Mouse (Mus musculus) heart, embryonic 15.5 days (tissue): ENCODE results near the gene Med9. TPM values are rescaled to one million over a fixed set of nuclear protein-coding genes. Genes with fewer than 3 reads are reported as not detected.

Experiments used
- ATAC-seq: fragments of 200-750 bp; cut with Nextera tagmentation; replicated peaks from 2 replicates; pipeline ENCODE4 v1.8.0; 2017; ENCODE audit warnings: low read depth, moderate TSS enrichment; ENCODE audit not compliant: insufficient number of reproducible peaks, insufficient read depth, low FRiP score
- H3K27ac ChIP-seq: fragments of 300-500 bp; sonication (generic); 2 replicates; pipeline ENCODE4 v1.5.1; 2015; ENCODE audit warnings: mild to moderate bottlenecking, inconsistent platforms
- H3K27me3 ChIP-seq: fragments of 300-500 bp; sonication (generic); 2 replicates; pipeline ENCODE4 v1.6.1; 2015; ENCODE audit warnings: inconsistent platforms
- H3K36me3 ChIP-seq: fragments of 300-500 bp; sonication (generic); 2 replicates; pipeline ENCODE4 v1.6.1; 2015; ENCODE audit warnings: mild to moderate bottlenecking, inconsistent platforms
- H3K4me1 ChIP-seq: fragments of 300-500 bp; sonication (generic); replicated peaks from 2 replicates; pipeline ENCODE4 v1.6.1; 2015; ENCODE audit warnings: inconsistent platforms
- H3K4me2 ChIP-seq: fragments of 300-500 bp; sonication (generic); 2 replicates; pipeline ENCODE4 v1.6.1; 2015; ENCODE audit warnings: inconsistent platforms, mild to moderate bottlenecking, moderate library complexity
- H3K4me3 ChIP-seq: fragments of 300-500 bp; sonication (generic); 2 replicates; pipeline ENCODE4 v1.5.1; 2015; ENCODE audit warnings: mild to moderate bottlenecking, inconsistent platforms
- H3K9ac ChIP-seq: fragments of 300-500 bp; sonication (generic); 2 replicates; pipeline ENCODE4 v1.6.1; 2015; ENCODE audit warnings: mild to moderate bottlenecking, inconsistent platforms
- H3K9me3 ChIP-seq: fragments of 300-500 bp; sonication (generic); replicated peaks from 2 replicates; pipeline ENCODE4 v1.6.1; 2016; ENCODE audit warnings: inconsistent platforms
- WGBS: fragments of 180-500 bp; shearing (Covaris S2); methylation state at CpG from one replicate; pipeline ENCODE4 v1.1.7; 2015; ENCODE audit warnings: mixed read lengths; 5-methylcytosine and 5-hydroxymethylcytosine counted together
- polyA plus RNA-seq: library from polyadenylated mRNA; unstranded; fragments of >200 nt; fragmentation: Nextera tagmentation; extraction: Ambion mirVana; gene quantifications from 2 replicates; pipeline ENCODE4 v1.2.1, GENCODE M21; 2015

The Med9 gene
- polyA plus RNA-seq, 1 experiment from 2014 or later = 40.0 TPM

DNA sequence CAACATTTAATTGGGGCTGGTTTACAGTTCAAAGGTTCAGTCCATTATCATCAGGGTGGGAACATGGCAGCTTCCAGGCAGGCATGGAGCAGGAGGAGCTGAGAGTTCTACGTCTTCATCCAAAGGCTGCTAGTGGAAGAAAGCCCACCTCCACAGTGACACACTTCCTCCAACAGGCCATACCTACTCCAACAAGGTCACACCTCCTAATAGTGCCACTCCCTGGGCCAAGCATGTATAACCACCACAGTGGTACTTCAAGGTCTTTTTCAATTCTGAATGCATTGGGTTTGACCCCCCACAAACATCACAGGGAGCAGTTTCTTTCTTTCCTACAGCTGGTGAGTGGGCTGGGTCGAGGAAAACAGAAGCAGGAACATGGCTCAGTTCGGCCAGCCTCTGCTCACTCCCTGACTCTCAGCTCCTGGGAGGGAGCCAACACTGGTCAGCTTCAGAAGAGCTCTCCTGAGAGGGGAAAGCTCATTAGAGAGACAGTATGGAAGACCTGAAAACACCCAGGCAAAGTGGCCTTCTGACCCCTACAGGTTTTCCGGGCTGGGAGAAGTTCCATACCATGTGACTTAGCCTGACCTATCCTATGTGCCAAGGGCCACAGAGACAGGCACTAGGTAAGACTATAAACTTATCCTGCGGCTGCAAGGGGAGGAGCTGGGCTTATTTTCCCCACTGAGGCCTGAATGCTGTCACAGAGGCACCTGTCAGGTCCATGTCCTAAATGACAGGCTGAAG, 53.4 kb downstream of the Med9 start:
- 72% methylated on average over 5 of the region's 5 CpGs for WGBS
- Histone ChIP-seq H3K4me2 (no peak overlapping the region), H3K4me3 (no peak overlapping the region), H3K27ac (no peak overlapping the region), H3K4me1 (no peaks in the 10 kb centered on the region), H3K36me3 (no peaks in the 10 kb centered on the region), H3K9me3 (no peaks in the 10 kb centered on the region), H3K27me3 (no peaks in the 10 kb centered on the region), H3K9ac (no peak overlapping the region)
- no peak for ATAC-seq

DNA sequence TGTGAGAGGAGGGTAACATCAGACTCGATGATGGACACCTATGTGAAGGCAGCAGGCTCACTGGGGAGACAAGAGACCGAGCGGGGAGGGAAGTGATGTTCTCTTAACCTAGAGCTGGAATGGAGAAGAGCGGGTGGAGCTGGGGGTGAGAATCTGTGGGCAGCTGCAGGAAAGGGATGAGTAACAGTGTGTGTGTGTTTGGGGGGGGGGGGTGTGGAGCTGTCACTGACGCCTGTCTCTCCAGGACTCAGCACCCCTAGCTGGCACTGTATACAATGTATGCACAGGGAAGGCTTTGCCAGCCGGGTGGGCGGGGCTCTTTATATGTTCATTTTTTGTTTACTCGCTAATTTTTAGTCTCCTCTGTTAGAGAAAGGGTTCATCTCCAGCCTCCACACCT, 55.8 kb downstream of the Med9 start:
- Histone ChIP-seq H3K36me3 (no peaks in the 10 kb centered on the region), H3K27ac (no peak overlapping the region), H3K4me1 (no peaks in the 10 kb centered on the region), H3K27me3 (no peaks in the 10 kb centered on the region), H3K4me3 (no peak overlapping the region), H3K4me2 (no peak overlapping the region), H3K9me3 (no peaks in the 10 kb centered on the region), H3K9ac (no peak overlapping the region)
- 78% methylated on average over 8 of the region's 8 CpGs for WGBS
- no peak for ATAC-seq

DNA sequence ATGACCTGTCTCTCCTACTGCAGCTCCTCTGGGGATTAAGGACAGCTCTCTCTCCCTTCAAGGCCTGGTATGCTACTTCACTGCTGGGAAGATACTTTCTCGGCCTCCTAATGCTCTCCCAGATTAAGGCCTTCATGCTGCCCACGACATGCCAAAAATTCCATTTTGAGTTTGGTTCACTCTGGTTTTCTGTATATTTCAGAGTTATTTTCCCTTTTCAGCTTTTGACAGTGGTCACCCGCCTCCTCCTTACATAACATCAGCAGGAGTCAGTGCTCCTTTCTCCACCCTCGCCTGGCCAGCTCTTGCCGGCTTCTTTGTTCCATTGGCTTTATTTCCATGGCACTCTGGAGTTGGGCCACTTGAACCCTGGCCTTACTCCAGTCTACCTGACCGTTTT, 56.7 kb downstream of the Med9 start:
- Histone ChIP-seq H3K27ac (no peak overlapping the region), H3K27me3 (no peaks in the 10 kb centered on the region), H3K36me3 (no peaks in the 10 kb centered on the region), H3K9me3 (no peaks in the 10 kb centered on the region), H3K4me3 (no peak overlapping the region), H3K9ac (no peak overlapping the region), H3K4me2 (no peak overlapping the region), H3K4me1 (no peaks in the 10 kb centered on the region)
- 66% methylated on average over 6 of the region's 6 CpGs for WGBS
- ATAC-seq = no peak

DNA sequence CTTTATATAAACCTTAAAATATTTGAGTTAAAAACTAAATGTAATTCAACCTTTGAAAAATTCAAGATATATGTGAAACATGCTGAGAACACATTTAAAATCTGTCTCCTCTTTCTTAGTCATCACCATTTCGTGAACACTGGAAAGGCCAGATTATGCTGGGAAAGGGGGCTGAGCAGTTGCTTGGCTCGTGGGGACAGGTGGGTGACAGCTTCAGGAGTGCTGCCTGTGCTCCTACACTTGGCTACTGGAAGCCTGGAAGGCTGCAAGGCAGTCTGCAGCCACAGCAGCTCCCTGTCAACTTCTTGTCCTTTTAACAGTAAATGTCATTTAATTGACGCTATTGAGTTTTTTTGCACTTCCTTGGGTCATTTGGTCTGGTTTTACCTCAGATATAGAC, 57.9 kb downstream of the Med9 start:
- Histone ChIP-seq H3K4me2 (no peak overlapping the region), H3K36me3 (no peaks in the 10 kb centered on the region), H3K9ac (no peak overlapping the region), H3K4me3 (no peak overlapping the region), H3K4me1 (no peaks in the 10 kb centered on the region), H3K27me3 (no peaks in the 10 kb centered on the region), H3K27ac (no peak overlapping the region), H3K9me3 (no peaks in the 10 kb centered on the region)
- 56% methylated on average over 3 of the region's 3 CpGs for WGBS
- ATAC-seq = no peak

DNA sequence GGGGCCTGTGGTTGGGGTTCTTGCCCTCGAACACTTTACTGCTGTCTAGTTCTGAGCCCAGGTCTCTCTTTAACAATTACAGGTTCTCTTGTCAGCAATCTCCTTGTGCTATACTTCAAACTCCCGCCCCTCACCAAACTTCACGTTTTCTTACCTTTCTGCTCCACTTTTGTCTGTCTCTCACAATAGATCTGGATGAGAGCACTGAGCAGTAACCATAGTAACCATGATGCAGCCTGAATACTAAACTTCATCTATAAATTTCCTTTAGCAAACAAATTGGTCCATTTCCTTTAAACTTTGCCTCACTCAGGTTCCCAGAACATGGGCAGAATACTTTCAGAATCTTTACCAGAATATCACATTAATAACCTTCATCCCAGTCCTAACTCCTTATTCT, 61.4 kb downstream of the Med9 start:
- 69% methylated on average over 3 of the region's 3 CpGs for WGBS

DNA sequence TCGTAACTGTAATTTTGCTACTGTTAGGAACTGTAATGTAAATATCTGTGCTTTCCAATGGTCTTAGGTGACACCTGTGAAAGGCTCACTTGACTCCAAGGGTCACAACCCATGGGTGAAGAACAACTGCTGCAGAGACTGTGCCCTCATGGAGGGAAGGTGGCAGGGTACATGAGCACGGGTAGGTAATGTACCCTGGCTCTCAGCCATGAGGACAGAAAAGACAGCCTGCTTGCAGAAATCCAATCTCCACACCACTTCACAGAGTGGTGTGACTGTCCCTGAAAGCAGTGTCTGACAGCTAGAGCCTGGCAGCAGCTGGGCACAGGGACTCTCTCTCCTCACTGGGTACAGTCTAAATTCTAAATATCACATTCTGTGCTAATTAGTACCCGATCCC, 63.5 kb downstream of the Med9 start:
- H3K4me1 ChIP-seq = no peaks in the 10 kb centered on the region
- no peaks in the 10 kb centered on the region for H3K9me3 ChIP-seq
- ATAC-seq = no peak; the same call in 1 of the 2 replicates
- no peak overlapping the region for H3K4me2 ChIP-seq
- H3K27me3 ChIP-seq = no peaks in the 10 kb centered on the region
- H3K9ac ChIP-seq = no peak overlapping the region
- 75% methylated on average over 3 of the region's 3 CpGs for whole genome bisulfite sequencing
- no peak overlapping the region for H3K4me3 ChIP-seq
- H3K36me3 ChIP-seq = no peaks in the 10 kb centered on the region
- H3K27ac ChIP-seq = no peak overlapping the region

More for the DNA sequence above, 61.4 kb downstream of the Med9 start:
- ATAC-seq = no peak
- Histone ChIP-seq H3K9me3 (no peaks in the 10 kb centered on the region), H3K36me3 (no peaks in the 10 kb centered on the region), H3K9ac (no peak overlapping the region), H3K27ac (no peak overlapping the region), H3K4me2 (no peak overlapping the region), H3K27me3 (no peaks in the 10 kb centered on the region), H3K4me1 (no peaks in the 10 kb centered on the region), H3K4me3 (no peak overlapping the region)

Other genes with a start within 250 kb of the Med9 start
- 3.4 and 4.9 TPM in 2 replicates for gene Pld6, start 160.6 kb upstream of the Med9 start, polyA plus RNA-seq
- gene Flcn, start 138.2 kb upstream of the Med9 start, polyA plus RNA-seq = 32.6 and 36.9 TPM in 2 replicates
- gene Nt5m, start 108.8 kb upstream of the Med9 start, polyA plus RNA-seq = 35.0 and 38.2 TPM in 2 replicates
- 135 and 160 TPM in 2 replicates for gene Cops3, start 108.4 kb upstream of the Med9 start, polyA plus RNA-seq
- 7.2 and 7.7 TPM in 2 replicates for gene Rasd1, start 16.7 kb downstream of the Med9 start, polyA plus RNA-seq
- gene Pemt, start 98.3 kb downstream of the Med9 start, polyA plus RNA-seq = 7.3 and 9.0 TPM in 2 replicates
- 12.8 and 19.1 TPM in 2 replicates for gene Rai1, start 156.8 kb downstream of the Med9 start, polyA plus RNA-seq